Mouse (Mus musculus) intestine, embryonic 16.5 days (tissue): ENCODE data around the gene Jph4. TPM values are rescaled to one million over a fixed set of nuclear protein-coding genes. Genes with fewer than 3 reads are reported as not detected.

Experiments
- ATAC-seq: fragments of 200-750 bp; cut with Nextera tagmentation; 2 replicates; pipeline ENCODE4 v1.8.0; 2017; ENCODE audit warnings: moderate TSS enrichment, moderate library complexity
- H3K27ac ChIP-seq: fragments of 300-500 bp; sonication (generic); 2 replicates; pipeline ENCODE4 v1.5.1; 2014; ENCODE audit warnings: mild to moderate bottlenecking, low read length
- H3K27me3 ChIP-seq: fragments of 300-500 bp; sonication (generic); replicated peaks from 2 replicates; pipeline ENCODE4 v1.6.1; 2014; ENCODE audit warnings: low read length, control low read depth, mixed read lengths; ENCODE audit not compliant: control insufficient read depth, insufficient read depth
- H3K36me3 ChIP-seq: fragments of 300-500 bp; sonication (generic); 2 replicates; pipeline ENCODE4 v1.6.1; 2014; ENCODE audit warnings: low read length, control low read depth; ENCODE audit not compliant: control insufficient read depth, insufficient read depth
- H3K4me1 ChIP-seq: fragments of 300-500 bp; sonication (generic); 2 replicates; pipeline ENCODE4 v1.6.1; 2014; ENCODE audit warnings: low read length, control low read depth, mixed read lengths; ENCODE audit not compliant: control insufficient read depth, insufficient read depth
- H3K4me2 ChIP-seq: fragments of 300-500 bp; sonication (generic); 2 replicates; pipeline ENCODE4 v1.6.1; 2014; ENCODE audit warnings: low read depth, low read length, control low read depth
- H3K4me3 ChIP-seq: fragments of 300-500 bp; sonication (generic); 2 replicates; pipeline ENCODE4 v1.5.1; 2014; ENCODE audit warnings: mild to moderate bottlenecking, low read length
- H3K9ac ChIP-seq: fragments of 300-500 bp; sonication (generic); 2 replicates; pipeline ENCODE4 v1.6.1; 2014; ENCODE audit warnings: low read depth, low read length
- H3K9me3 ChIP-seq: fragments of 300-500 bp; sonication (generic); 2 replicates; pipeline ENCODE4 v1.6.1; 2016; ENCODE audit warnings: low read length, control low read depth; ENCODE audit not compliant: control insufficient read depth
- WGBS: fragments of 180-500 bp; shearing (Covaris S2); extraction: QIAGEN DNeasy Blood & Tissue Kit; methylation state at CpG from one replicate; pipeline ENCODE4 v1.1.7; 2014; 5-methylcytosine and 5-hydroxymethylcytosine counted together
- polyA plus RNA-seq: library from polyadenylated mRNA; unstranded; fragments of >200 nt; fragmentation: Nextera tagmentation; extraction: Ambion mirVana; gene quantifications from 2 replicates; pipeline ENCODE4 v1.2.1, GENCODE M21; 2015

Jph4 gene
- polyA plus RNA-seq, 1 experiment from 2014 or later: 0.82 TPM

GRCm38 (mm10) chr14:55150985-55151384 lies 34.2 kb upstream of the Jph4 start:
- 77% methylated on average over 5 of the region's 5 CpGs for WGBS
- Histone ChIP-seq H3K9ac (no peak overlapping the region), H3K36me3 (no peaks in the 10 kb centered on the region), H3K4me2 (no peak overlapping the region), H3K9me3 (no peaks in the 10 kb centered on the region), H3K4me1 (no peaks in the 10 kb centered on the region), H3K27me3 (no peaks in the 10 kb centered on the region), H3K27ac (no peak overlapping the region), H3K4me3 (no peak overlapping the region)
- ATAC-seq: no peak

GRCm38 (mm10) chr14:55149041-55149440 lies 32.3 kb upstream of the Jph4 start:
- 79% methylated on average over 5 of the region's 5 CpGs for WGBS
- H3K9ac ChIP-seq: no peak overlapping the region

GRCm38 (mm10) chr14:55148363-55148915 lies 31.7 kb upstream of the Jph4 start:
- H3K4me1 ChIP-seq: no peaks in the 10 kb centered on the region
- no peaks in the 10 kb centered on the region for H3K27me3 ChIP-seq
- no peak overlapping the region for H3K4me3 ChIP-seq
- ATAC-seq: no peak; the same call in 1 of the 2 replicates
- 35% methylated on average over 5 of the region's 5 CpGs for WGBS
- no peaks in the 10 kb centered on the region for H3K36me3 ChIP-seq
- H3K4me2 ChIP-seq: no peak overlapping the region
- no peaks in the 10 kb centered on the region for H3K9me3 ChIP-seq
- no peak overlapping the region for H3K9ac ChIP-seq
- H3K27ac ChIP-seq: no peak overlapping the region

More at GRCm38 (mm10) chr14:55149041-55149440, 32.3 kb upstream of the Jph4 start:
- ATAC-seq: no peak
- H3K36me3 ChIP-seq: no peaks in the 10 kb centered on the region
- no peak overlapping the region for H3K4me2 ChIP-seq
- no peaks in the 10 kb centered on the region for H3K27me3 ChIP-seq
- no peaks in the 10 kb centered on the region for H3K4me1 ChIP-seq
- no peak overlapping the region for H3K4me3 ChIP-seq
- no peaks in the 10 kb centered on the region for H3K9me3 ChIP-seq
- H3K27ac ChIP-seq: no peak overlapping the region

- Histone ChIP-seq H3K27ac (no peak overlapping the region), H3K4me3 (no peak overlapping the region), H3K36me3 (no peaks in the 10 kb centered on the region), H3K4me1 (no peaks in the 10 kb centered on the region), H3K9me3 (no peaks in the 10 kb centered on the region), H3K4me2 (no peak overlapping the region), H3K9ac (no peak overlapping the region), H3K27me3 (no peaks in the 10 kb centered on the region)
- WGBS: 85% methylated on average over 12 of the region's 12 CpGs
- ATAC-seq: no peak
Observed at GRCm38 (mm10) chr14:55146829-55147401, 30.2 kb upstream of the Jph4 start.

- H3K4me3 ChIP-seq: no peak overlapping the region
- H3K4me1 ChIP-seq: no peaks in the 10 kb centered on the region
- no peak overlapping the region for H3K4me2 ChIP-seq
- 83% methylated on average over 1 of the region's 1 CpGs for WGBS
- H3K27ac ChIP-seq: no peak overlapping the region
- no peaks in the 10 kb centered on the region for H3K36me3 ChIP-seq
- no peak overlapping the region for H3K9ac ChIP-seq
- no peaks in the 10 kb centered on the region for H3K27me3 ChIP-seq
- no peaks in the 10 kb centered on the region for H3K9me3 ChIP-seq
- ATAC-seq: no peak
Observed at GRCm38 (mm10) chr14:55146324-55146723, 29.6 kb upstream of the Jph4 start.

- Histone ChIP-seq H3K4me3 (no peak overlapping the region), H3K4me1 (no peaks in the 10 kb centered on the region; the same call in 1 of the 2 replicates), H3K9me3 (no peaks in the 10 kb centered on the region), H3K36me3 (no peaks in the 10 kb centered on the region), H3K9ac (no peak overlapping the region), H3K27me3 (no peaks in the 10 kb centered on the region), H3K27ac (0 out of 2 replicates have a peak overlapping the region, but pooled peaks have one; percentile 7), H3K4me2 (no peak overlapping the region)
- ATAC-seq: peak; percentile 91
- 37% methylated on average over 7 of the region's 7 CpGs for WGBS
Observed at GRCm38 (mm10) chr14:55139313-55139712, 22.6 kb upstream of the Jph4 start.

GRCm38 (mm10) chr14:55135676-55136075 lies 18.9 kb upstream of the Jph4 start:
- H3K36me3 ChIP-seq: no peaks in the 10 kb centered on the region
- no peak overlapping the region for H3K4me3 ChIP-seq
- no peak for ATAC-seq
- H3K9ac ChIP-seq: no peak overlapping the region
- WGBS: 80% methylated on average over 8 of the region's 8 CpGs
- H3K27me3 ChIP-seq: no peaks in the 10 kb centered on the region
- no peaks in the 10 kb centered on the region for H3K9me3 ChIP-seq
- H3K4me1 ChIP-seq: no peaks in the 10 kb centered on the region; the same call in 1 of the 2 replicates
- no peak overlapping the region for H3K27ac ChIP-seq
- no peak overlapping the region for H3K4me2 ChIP-seq

GRCm38 (mm10) chr14:55126521-55126920 lies 9.8 kb upstream of the Jph4 start:
- no peaks in the 10 kb centered on the region for H3K36me3 ChIP-seq
- no peak overlapping the region for H3K27ac ChIP-seq
- no peaks in the 10 kb centered on the region for H3K27me3 ChIP-seq
- H3K4me1 ChIP-seq: 0 out of 2 replicates have a peak, but pooled peaks cover 2% of the 10 kb centered on the region
- H3K9ac ChIP-seq: no peak overlapping the region
- 78% methylated on average over 7 of the region's 7 CpGs for WGBS
- ATAC-seq: no peak
- no peak overlapping the region for H3K4me3 ChIP-seq
- H3K4me2 ChIP-seq: no peak overlapping the region
- no peaks in the 10 kb centered on the region for H3K9me3 ChIP-seq

GRCm38 (mm10) chr14:55125711-55126110 lies 9.0 kb upstream of the Jph4 start:
- Histone ChIP-seq H3K27me3 (no peaks in the 10 kb centered on the region), H3K4me3 (no peak overlapping the region), H3K27ac (no peak overlapping the region), H3K9me3 (no peaks in the 10 kb centered on the region), H3K4me1 (0 out of 2 replicates have a peak, but pooled peaks cover 2% of the 10 kb centered on the region), H3K36me3 (no peaks in the 10 kb centered on the region), H3K4me2 (no peak overlapping the region), H3K9ac (no peak overlapping the region)
- no peak for ATAC-seq
- 77% methylated on average over 5 of the region's 5 CpGs for WGBS
